ENCODE assay signal across 10 mouse cellular contexts in the genomic region with DNA sequence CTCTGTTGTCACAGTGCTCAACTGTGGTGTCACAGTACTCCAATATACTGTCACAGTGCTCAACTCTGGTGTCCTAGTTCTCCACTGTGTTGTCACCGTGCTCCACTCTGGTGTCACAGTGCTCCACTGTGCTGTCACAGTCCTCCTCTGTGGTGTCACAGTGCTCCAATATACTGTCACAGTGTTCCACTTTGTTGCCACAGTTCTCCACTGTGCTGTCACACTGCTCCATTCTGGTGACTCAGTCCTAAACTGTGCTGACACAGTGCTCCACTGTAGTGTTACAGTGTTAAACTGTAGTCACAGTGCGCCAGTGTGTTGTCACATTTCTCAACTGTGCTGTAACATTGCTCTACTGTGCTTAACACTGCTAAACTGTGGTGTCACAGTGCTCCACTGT.
A peak's percentile ranks its signal among the peaks of the same experiment; 100 is the strongest.
DNase-seq lines count a peak whose midpoint lies in the region; ATAC-seq and TF ChIP-seq lines count a peak whose summit lies in the region.
"Had no signal": no experiment of that assay in that cellular context is flagged by ENCODE, and none has a peak within 500 bp of the region (broad histone marks: within the 10 kb centered on the region; RNA-seq: fewer than 3 reads in every experiment).

No protein-coding gene starts in this region.

- 41% methylated on average over 2 of the region's 2 CpGs for WGBS in heart, embryonic 11.5 days (ENCODE audit: insufficient replicate concordance)
- WGBS in neural tube, embryonic 11.5 days: 47% methylated on average over 2 of the region's 2 CpGs
- WGBS in liver, embryonic 14.5 days (ENCODE audit: insufficient replicate concordance): 26% methylated on average over 2 of the region's 2 CpGs
- WGBS in stomach, embryonic 16.5 days: 46% methylated on average over 2 of the region's 2 CpGs

- TF ChIP-seq EP300 in liver, embryonic 14.5 days (IDR thresholded peaks at IDR 0.05; ENCODE audit: low read depth): no peak

- peaks cover 68% of the 10 kb centered on the region for H3K9me3 ChIP-seq in heart, embryonic 11.5 days (replicated peaks; ENCODE audit: control insufficient read depth, low read length)
- H3K9me3 ChIP-seq in neural tube, embryonic 11.5 days (ENCODE audit: control insufficient read depth, low read length): peaks cover 64% of the 10 kb centered on the region
- H3K9me3 ChIP-seq in liver, embryonic 14.5 days (ENCODE audit: control insufficient read depth, low read length): peaks cover 7% of the 10 kb centered on the region; the same call in 1 of the 2 replicates
- H3K9me3 ChIP-seq in stomach, embryonic 16.5 days (replicated peaks; ENCODE audit: control insufficient read depth, low read length): peaks cover 53% of the 10 kb centered on the region

- peaks cover 12% of the 10 kb centered on the region for H3K36me3 ChIP-seq in heart, embryonic 11.5 days (ENCODE audit: control insufficient read depth, insufficient read depth, low read length)
- peaks cover 6% of the 10 kb centered on the region; the same call in 1 of the 2 replicates for H3K36me3 ChIP-seq in neural tube, embryonic 11.5 days (ENCODE audit: control insufficient read depth, insufficient read depth, low read length)
- no peaks in the 10 kb centered on the region for H3K36me3 ChIP-seq in liver, embryonic 14.5 days (replicated peaks; ENCODE audit: control insufficient read depth, insufficient read depth, low read depth)
- no peaks in the 10 kb centered on the region for H3K36me3 ChIP-seq in stomach, embryonic 16.5 days (ENCODE audit: control insufficient read depth, insufficient read depth, low read length)

- no peaks in the 10 kb centered on the region for H3K27me3 ChIP-seq in heart, embryonic 11.5 days (ENCODE audit: control insufficient read depth, insufficient read depth, low read length)
- no peaks in the 10 kb centered on the region for H3K27me3 ChIP-seq in neural tube, embryonic 11.5 days (ENCODE audit: control insufficient read depth, insufficient read depth, low read length)
- H3K27me3 ChIP-seq in liver, embryonic 14.5 days (ENCODE audit: control insufficient read depth, insufficient read depth, low read length): no peaks in the 10 kb centered on the region
- no peaks in the 10 kb centered on the region for H3K27me3 ChIP-seq in stomach, embryonic 16.5 days (ENCODE audit: control insufficient read depth, insufficient read depth, low read length)

- H3K4me1 ChIP-seq in heart, embryonic 11.5 days (ENCODE audit: control insufficient read depth, insufficient read depth, low read length): no peaks in the 10 kb centered on the region
- no peaks in the 10 kb centered on the region for H3K4me1 ChIP-seq in neural tube, embryonic 11.5 days (ENCODE audit: control insufficient read depth, insufficient read depth, low read length)
- no peaks in the 10 kb centered on the region for H3K4me1 ChIP-seq in liver, embryonic 14.5 days (replicated peaks; ENCODE audit: control insufficient read depth in 2 of 2, insufficient read depth in 2 of 2, low read length in 1 of 2)
- H3K4me1 ChIP-seq in stomach, embryonic 16.5 days (ENCODE audit: control insufficient read depth, insufficient read depth, low read length): no peaks in the 10 kb centered on the region

- H3K27ac ChIP-seq in heart, embryonic 11.5 days (ENCODE audit: low read depth, low read length): no peak overlapping the region
- no peak overlapping the region for H3K27ac ChIP-seq in neural tube, embryonic 11.5 days (ENCODE audit: low read depth, low read length)
- H3K27ac ChIP-seq in liver, embryonic 14.5 days: no peak overlapping the region
- H3K27ac ChIP-seq in stomach, embryonic 16.5 days (ENCODE audit: low read length): no peak overlapping the region
- no peak overlapping the region for H3K27ac ChIP-seq in left cerebral cortex, adult 2 months

- no peak overlapping the region for H3K4me2 ChIP-seq in heart, embryonic 11.5 days
- H3K4me2 ChIP-seq in neural tube, embryonic 11.5 days (ENCODE audit: low read depth): no peak overlapping the region
- no peak overlapping the region for H3K4me2 ChIP-seq in liver, embryonic 14.5 days (ENCODE audit: low read depth)
- H3K4me2 ChIP-seq in stomach, embryonic 16.5 days (ENCODE audit: low read depth, low read length): no peak overlapping the region

- TF ChIP-seq CTCF in liver, embryonic 14.5 days (IDR thresholded peaks at IDR 0.05; ENCODE audit: low read depth): no peak
- no peak for TF ChIP-seq CTCF in left cerebral cortex, adult 2 months (IDR thresholded peaks at IDR 0.05)

- H3K4me3 ChIP-seq in heart, embryonic 11.5 days (ENCODE audit: low read depth, low read length): no peak overlapping the region
- no peak overlapping the region for H3K4me3 ChIP-seq in neural tube, embryonic 11.5 days (ENCODE audit: low read depth, low read length)
- H3K4me3 ChIP-seq in liver, embryonic 14.5 days (ENCODE audit: insufficient read depth in 1 of 2, low read depth in 2 of 2, low read length in 2 of 2): no peak overlapping the region
- H3K4me3 ChIP-seq in stomach, embryonic 16.5 days (replicated peaks; ENCODE audit: low read length): no peak overlapping the region
- no peak overlapping the region for H3K4me3 ChIP-seq in left cerebral cortex, adult 2 months

- intact Hi-C loops in left cerebral cortex, adult 2 months (cut with DNase I): no loop called here

- H3K9ac ChIP-seq in heart, embryonic 11.5 days (ENCODE audit: low read depth, low read length): no peak overlapping the region
- no peak overlapping the region for H3K9ac ChIP-seq in neural tube, embryonic 11.5 days (ENCODE audit: low read length)
- no peak overlapping the region for H3K9ac ChIP-seq in liver, embryonic 14.5 days (replicated peaks)
- H3K9ac ChIP-seq in stomach, embryonic 16.5 days (ENCODE audit: low read length): no peak overlapping the region

- ATAC-seq in heart, embryonic 11.5 days (replicated peaks; ENCODE audit: insufficient number of reproducible peaks, low FRiP score, low TSS enrichment): peak; percentile 43
- ATAC-seq in neural tube, embryonic 11.5 days (ENCODE audit: insufficient read depth, low FRiP score, low TSS enrichment): peak; percentile 13; the same call in 1 of the 2 replicates
- ATAC-seq in liver, embryonic 14.5 days (ENCODE audit: insufficient read depth): peak; percentile 16; the same call in 1 of the 2 replicates
- ATAC-seq in stomach, embryonic 16.5 days (ENCODE audit: insufficient read depth, low FRiP score): peak; percentile 35

- no peak for DNase-seq in heart, adult 9 months (ENCODE audit: low spot score in 2 of 2)
- DNase-seq in neural tube, embryonic 11.5 days (ENCODE audit: low spot score): no peak
- DNase-seq in neural tube, embryonic 10.5 days (ENCODE audit: extremely low spot score, low spot score): no peak
- DNase-seq in liver, embryonic 14.5 days (ENCODE audit: low read depth in 3 of 3, low spot score in 3 of 3): no peak
- no peak for DNase-seq in right cerebral cortex, adult 18-20 months
- DNase-seq in left cerebral cortex, adult 2 months (ENCODE audit: extremely low spot score in 1 of 2, low spot score in 2 of 2): no peak
- DNase-seq: cerebellum, postnatal 14 days; gastrocnemius, postnatal 10 days had no signal
